11 mouse cellular contexts compared by ENCODE assay signal in genomic region chr7:45709677-45710355, GRCm38 (mm10). TPM values are rescaled to one million over a fixed set of nuclear protein-coding genes. Genes with fewer than 3 reads are reported as not detected.
A peak's percentile ranks its signal among the peaks of the same experiment; 100 is the strongest.
DNase-seq lines count a peak whose midpoint lies in the region; ATAC-seq and TF ChIP-seq lines count a peak whose summit lies in the region.
"Had no signal": no experiment of that assay in that cellular context is flagged by ENCODE, and none has a peak within 500 bp of the region (broad histone marks: within the 10 kb centered on the region; RNA-seq: fewer than 3 reads in every experiment).

No protein-coding gene starts in this region.

- H3K4me3 ChIP-seq in neural tube, embryonic 11.5 days (ENCODE audit: low read depth, low read length) = no peak overlapping the region
- H3K4me3 ChIP-seq in intestine, embryonic 15.5 days (replicated peaks) = no peak overlapping the region
- no peak overlapping the region for H3K4me3 ChIP-seq in olfactory bulb, adult 2 months (ENCODE audit: insufficient read depth, low read depth, low read length)

- TF ChIP-seq POLR2A in olfactory bulb, adult 2 months (IDR thresholded peaks at IDR 0.05; ENCODE audit: insufficient read depth, low read depth, low read length) = no peak

- H3K27ac ChIP-seq in neural tube, embryonic 11.5 days (ENCODE audit: low read depth, low read length) = no peak overlapping the region
- H3K27ac ChIP-seq in intestine, embryonic 15.5 days = peak overlapping the region; percentile 30; the same call in 1 of the 2 replicates
- peak overlapping the region; percentile 100 for H3K27ac ChIP-seq in olfactory bulb, adult 2 months (ENCODE audit: insufficient read depth, low read depth, low read length)
- H3K27ac ChIP-seq: liver, embryonic 14.5 days had no signal

- 71% methylated on average over 14 of the region's 14 CpGs for WGBS in neural tube, embryonic 11.5 days
- WGBS in intestine, embryonic 15.5 days = 70% methylated on average over 14 of the region's 14 CpGs
- 51% methylated on average over 14 of the region's 14 CpGs for WGBS in olfactory bulb, adult 2 months

- DNase-seq in cerebellum, adult 9-10 months = peak; percentile 67
- no peak for DNase-seq in cerebellum, postnatal 4 days (ENCODE audit: low spot score in 2 of 2)
- no peak for DNase-seq in neural tube, embryonic 11.5 days (ENCODE audit: low spot score)
- DNase-seq in neural tube, embryonic 10.5 days (ENCODE audit: extremely low spot score, low spot score) = no peak
- DNase-seq in heart, postnatal 14 days = no peak
- no peak for DNase-seq in lung, postnatal 36 days
- DNase-seq: B cell, adult 2 months; heart, postnatal 10 days had no signal

- H3K4me1 ChIP-seq in neural tube, embryonic 11.5 days (ENCODE audit: control insufficient read depth, insufficient read depth, low read length) = peaks cover 51% of the 10 kb centered on the region
- H3K4me1 ChIP-seq in intestine, embryonic 15.5 days (replicated peaks) = peaks cover 72% of the 10 kb centered on the region
- H3K4me1 ChIP-seq in olfactory bulb, adult 2 months (ENCODE audit: control insufficient read depth, insufficient read depth, low read length) = peaks cover 66% of the 10 kb centered on the region

- H3K27me3 ChIP-seq in neural tube, embryonic 11.5 days (ENCODE audit: control insufficient read depth, insufficient read depth, low read length) = no peaks in the 10 kb centered on the region
- no peaks in the 10 kb centered on the region for H3K27me3 ChIP-seq in intestine, embryonic 15.5 days (replicated peaks)

- 0 out of 2 replicates have a peak overlapping the region, but pooled peaks have one; percentile 8 for H3K9ac ChIP-seq in neural tube, embryonic 11.5 days (ENCODE audit: low read length)
- no peak overlapping the region for H3K9ac ChIP-seq in intestine, embryonic 15.5 days
- H3K9ac ChIP-seq: liver, embryonic 14.5 days had no signal

- no peak for TF ChIP-seq CTCF in olfactory bulb, adult 2 months (IDR thresholded peaks at IDR 0.05; ENCODE audit: insufficient read depth, low read depth, low read length)

- H3K4me2 ChIP-seq in neural tube, embryonic 11.5 days (ENCODE audit: low read depth) = no peak overlapping the region
- no peak overlapping the region for H3K4me2 ChIP-seq in intestine, embryonic 15.5 days (replicated peaks)

- ATAC-seq in neural tube, embryonic 11.5 days (ENCODE audit: insufficient read depth, low FRiP score, low TSS enrichment) = no peak
- no peak for ATAC-seq in intestine, embryonic 15.5 days

- intact Hi-C loops in heart, postnatal 14 days (cut with DNase I) = no loop called here

- peaks cover 10% of the 10 kb centered on the region for H3K36me3 ChIP-seq in neural tube, embryonic 11.5 days (ENCODE audit: control insufficient read depth, insufficient read depth, low read length)
- peaks cover 25% of the 10 kb centered on the region for H3K36me3 ChIP-seq in intestine, embryonic 15.5 days

- no peaks in the 10 kb centered on the region for H3K9me3 ChIP-seq in neural tube, embryonic 11.5 days (ENCODE audit: control insufficient read depth, low read length)
- no peaks in the 10 kb centered on the region for H3K9me3 ChIP-seq in intestine, embryonic 15.5 days

RNA-seq across cellular contexts. Expression of gene Dbp, which starts 4.9 kb away (rescaled TPM):
- 3.3 and 3.7 TPM in 2 replicates for polyA plus RNA-seq in neural tube, embryonic 11.5 days (2014; fragmentation: Nextera tagmentation; extraction: Ambion mirVana)
- 3.1 and 3.4 TPM in 2 replicates for polyA plus RNA-seq in intestine, embryonic 15.5 days (2015; fragmentation: Nextera tagmentation; extraction: Ambion mirVana)
- polyA plus RNA-seq in olfactory bulb, adult 2 months (2012; ENCODE audit: insufficient read depth, insufficient read length, low replicate concordance, missing spikeins) = 386 TPM in 1 of 2 replicates, not detected in the other
- 10 to 100 TPM; 24.7 to 27.1 TPM for total RNA-seq in heart, postnatal 14 days (2021)

RNA-seq across cellular contexts. Expression of gene Rpl18, which starts 5.4 kb away (rescaled TPM):
- polyA plus RNA-seq in neural tube, embryonic 11.5 days (2014; fragmentation: Nextera tagmentation; extraction: Ambion mirVana) = 929 and 960 TPM in 2 replicates
- 1,110 and 1,134 TPM in 2 replicates for polyA plus RNA-seq in intestine, embryonic 15.5 days (2015; fragmentation: Nextera tagmentation; extraction: Ambion mirVana)
- polyA plus RNA-seq in olfactory bulb, adult 2 months (2012; ENCODE audit: insufficient read depth, insufficient read length, low replicate concordance, missing spikeins) = not detected in 2 replicates
- 100 to 1,000 TPM; 552 to 626 TPM for total RNA-seq in heart, postnatal 14 days (2021)

RNA-seq across cellular contexts. Expression of gene Sphk2, which starts 8.0 kb away (rescaled TPM):
- polyA plus RNA-seq in neural tube, embryonic 11.5 days (2014; fragmentation: Nextera tagmentation; extraction: Ambion mirVana) = 23.7 and 25.3 TPM in 2 replicates
- polyA plus RNA-seq in intestine, embryonic 15.5 days (2015; fragmentation: Nextera tagmentation; extraction: Ambion mirVana) = 38.1 and 41.6 TPM in 2 replicates
- not detected in 2 replicates for polyA plus RNA-seq in olfactory bulb, adult 2 months (2012; ENCODE audit: insufficient read depth, insufficient read length, low replicate concordance, missing spikeins)
- total RNA-seq in heart, postnatal 14 days (2021) = 10 to 100 TPM; 17.5 to 18.8 TPM

RNA-seq across cellular contexts. Expression of gene Car11, which starts 10.2 kb away (rescaled TPM):
- 11.5 and 12.4 TPM in 2 replicates for polyA plus RNA-seq in neural tube, embryonic 11.5 days (2014; fragmentation: Nextera tagmentation; extraction: Ambion mirVana)
- polyA plus RNA-seq in intestine, embryonic 15.5 days (2015; fragmentation: Nextera tagmentation; extraction: Ambion mirVana) = 5.5 and 6.4 TPM in 2 replicates
- not detected in 2 replicates for polyA plus RNA-seq in olfactory bulb, adult 2 months (2012; ENCODE audit: insufficient read depth, insufficient read length, low replicate concordance, missing spikeins)
- total RNA-seq in heart, postnatal 14 days (2021) = 1 to 10 TPM; 4.3 to 6.6 TPM

RNA-seq across cellular contexts. Expression of gene Fam83e, which starts 11.2 kb away (rescaled TPM):
- polyA plus RNA-seq in neural tube, embryonic 11.5 days (2014; fragmentation: Nextera tagmentation; extraction: Ambion mirVana) = 0.28 and 0.42 TPM in 2 replicates
- 19.7 and 22.4 TPM in 2 replicates for polyA plus RNA-seq in intestine, embryonic 15.5 days (2015; fragmentation: Nextera tagmentation; extraction: Ambion mirVana)
- polyA plus RNA-seq in olfactory bulb, adult 2 months (2012; ENCODE audit: insufficient read depth, insufficient read length, low replicate concordance, missing spikeins) = not detected in 2 replicates
- total RNA-seq in heart, postnatal 14 days (2021) = under 1 TPM; 0.17 to 0.24 TPM
